Mouse (Mus musculus) cerebellum, adult 2 months (tissue): Measurements from ENCODE around the gene Srms.

ENCODE experiments used
- CTCF ChIP-seq: fragments of 200-500 bp; IDR thresholded peaks from 2 replicates; pipeline ENCODE4 v1.5.1; 2011; ENCODE audit warnings: low read depth, mild to moderate bottlenecking, control low read depth, low read length, moderate library complexity, borderline replicate concordance; ENCODE audit not compliant: insufficient read depth
- POLR2A ChIP-seq: fragments of 200-500 bp; IDR thresholded peaks from 2 replicates; pipeline ENCODE4 v1.6.1; 2011; ENCODE audit warnings: low read length, control low read depth, borderline replicate concordance; ENCODE audit not compliant: insufficient read depth

DNA sequence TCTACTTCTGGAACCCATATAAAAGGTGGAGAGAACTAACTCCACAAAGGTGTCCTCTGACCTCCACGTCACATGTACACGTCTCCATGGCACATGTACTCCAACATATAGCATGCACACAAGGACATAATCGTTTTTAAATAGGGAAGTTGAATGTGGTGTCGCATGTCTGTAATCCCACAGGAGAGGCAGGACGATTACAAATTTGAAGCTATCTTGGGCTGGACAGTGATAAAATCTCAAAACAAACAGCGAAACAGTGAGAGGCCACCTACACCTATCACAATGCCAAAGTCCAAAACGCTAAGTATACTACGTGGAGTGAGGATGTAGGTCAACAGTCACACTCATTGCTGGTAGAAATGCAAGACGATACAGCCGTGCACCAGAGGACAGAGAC lies 36.2 kb upstream of the Srms start:
- TF ChIP-seq CTCF (no peak), POLR2A (no peak)
